Mouse (Mus musculus) E14TG2a.4 (cell line): ENCODE measurements around the gene D1Pas1.

Experiments used
- CTCF ChIP-seq: conservative IDR thresholded peaks from 2 replicates; pipeline ENCODE4 v1.5.1; 2014; ENCODE audit warnings: low read length
- NANOG ChIP-seq: IDR thresholded peaks from 2 replicates; pipeline ENCODE4 v1.6.1; 2014; ENCODE audit warnings: borderline replicate concordance, low read length, mixed read lengths
- POU5F1 ChIP-seq: IDR thresholded peaks from 2 replicates; pipeline ENCODE4 v1.6.1; 2014; ENCODE audit warnings: low read length, borderline replicate concordance

- no peak for TF ChIP-seq CTCF
- no peak for TF ChIP-seq NANOG
- no peak for TF ChIP-seq POU5F1
Observed at GRCm38 (mm10) chr1:186986506-186986905, 19.3 kb downstream of the D1Pas1 start.
